Mouse (Mus musculus): ENCODE measurements at regions not wholly inside any gene's neighbourhood (a gene's known extent, or its start where the extent isn't known, plus 50 kb on each side); places are given as distances from the start of the nearest gene placed in this dataset.

DNA sequence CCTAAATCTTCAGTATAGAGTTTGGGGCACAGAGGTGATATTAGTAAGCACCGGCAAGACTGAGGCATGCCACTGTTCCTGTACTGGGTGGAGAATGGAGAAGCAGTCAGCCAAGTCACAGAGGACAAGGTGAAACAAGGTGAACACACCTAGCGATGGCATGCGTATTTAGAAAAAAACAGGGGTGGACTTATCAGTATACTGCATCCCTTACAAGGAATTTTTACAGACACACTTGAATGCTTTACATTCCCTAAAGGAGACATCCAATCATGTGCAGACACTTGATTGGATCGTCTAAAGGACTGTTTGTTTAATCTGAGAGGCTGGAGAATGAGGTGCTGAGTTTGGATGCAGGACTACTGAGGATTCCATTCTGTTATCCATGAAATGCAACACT is 1893.4 kb upstream of the Lrrc6 start:
- ATAC-seq (ENCODE audit: insufficient read depth, low FRiP score, low read depth), result no peak
- no peak overlapping the region for H3K9ac ChIP-seq

DNA sequence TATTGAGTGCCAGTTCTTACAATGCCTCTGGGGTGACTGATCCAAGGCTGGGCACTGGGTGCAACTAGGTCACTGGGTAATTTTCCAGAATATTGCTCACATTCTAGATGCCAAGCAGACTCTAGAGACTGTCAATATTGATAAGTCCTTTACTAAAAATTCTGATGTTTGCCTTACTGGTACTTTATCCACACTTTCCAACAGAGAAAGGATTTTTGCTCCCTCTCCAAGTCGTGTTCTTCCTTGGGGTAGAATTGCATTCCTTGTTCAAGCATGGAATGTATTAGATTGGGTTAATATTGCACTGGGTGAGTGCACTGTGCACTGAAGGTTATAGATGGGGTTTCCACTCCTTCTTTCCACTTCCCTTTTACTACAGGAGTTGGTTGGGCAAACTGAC is 1891.0 kb upstream of the Lrrc6 start:
- ATAC-seq (ENCODE audit: insufficient read depth, low FRiP score, low read depth), result no peak
- Histone ChIP-seq H3K36me3 (no peaks in the 10 kb centered on the region), H3K27me3 (replicated peaks) (no peaks in the 10 kb centered on the region), H3K4me2 (no peak overlapping the region), H3K4me3 (replicated peaks) (no peak overlapping the region), H3K4me1 (no peaks in the 10 kb centered on the region), H3K27ac (no peak overlapping the region), H3K9ac (no peak overlapping the region), H3K9me3 (no peaks in the 10 kb centered on the region)
- WGBS, result 46% methylated on average over 1 of the region's 1 CpGs

More for the DNA sequence above, 1893.4 kb upstream of the Lrrc6 start:
- Histone ChIP-seq H3K9me3 (no peaks in the 10 kb centered on the region), H3K27me3 (replicated peaks) (no peaks in the 10 kb centered on the region), H3K27ac (no peak overlapping the region), H3K4me3 (replicated peaks) (no peak overlapping the region), H3K4me2 (no peak overlapping the region), H3K36me3 (no peaks in the 10 kb centered on the region), H3K4me1 (no peaks in the 10 kb centered on the region)
- 61% methylated on average over 4 of the region's 4 CpGs for WGBS

DNA sequence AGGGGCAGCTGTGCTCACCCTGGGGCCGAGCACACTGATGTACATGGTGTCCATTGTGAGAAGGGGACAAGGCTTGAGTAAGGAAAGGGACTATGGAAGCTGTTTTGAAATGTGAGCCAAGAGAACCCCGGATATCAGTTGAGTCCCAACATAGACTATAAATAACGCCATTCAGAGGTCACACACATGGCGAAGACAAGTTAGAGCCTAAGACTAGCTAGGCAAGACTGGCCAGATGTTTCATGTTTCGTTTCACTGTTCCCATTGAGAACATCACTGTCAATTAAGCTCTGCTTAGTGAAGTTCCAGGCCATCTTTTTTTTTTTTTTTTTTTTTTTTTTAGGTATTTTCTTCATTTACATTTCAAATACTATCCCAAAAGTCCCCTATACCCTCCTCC is 1889.1 kb upstream of the Lrrc6 start:
- Histone ChIP-seq H3K27me3 (replicated peaks) (no peaks in the 10 kb centered on the region), H3K4me2 (no peak overlapping the region), H3K4me3 (replicated peaks) (no peak overlapping the region), H3K9me3 (no peaks in the 10 kb centered on the region), H3K36me3 (no peaks in the 10 kb centered on the region), H3K27ac (no peak overlapping the region), H3K4me1 (no peaks in the 10 kb centered on the region), H3K9ac (no peak overlapping the region)
- 70% methylated on average over 5 of the region's 5 CpGs for WGBS
- ATAC-seq (ENCODE audit: insufficient read depth, low FRiP score, low read depth), result no peak

DNA sequence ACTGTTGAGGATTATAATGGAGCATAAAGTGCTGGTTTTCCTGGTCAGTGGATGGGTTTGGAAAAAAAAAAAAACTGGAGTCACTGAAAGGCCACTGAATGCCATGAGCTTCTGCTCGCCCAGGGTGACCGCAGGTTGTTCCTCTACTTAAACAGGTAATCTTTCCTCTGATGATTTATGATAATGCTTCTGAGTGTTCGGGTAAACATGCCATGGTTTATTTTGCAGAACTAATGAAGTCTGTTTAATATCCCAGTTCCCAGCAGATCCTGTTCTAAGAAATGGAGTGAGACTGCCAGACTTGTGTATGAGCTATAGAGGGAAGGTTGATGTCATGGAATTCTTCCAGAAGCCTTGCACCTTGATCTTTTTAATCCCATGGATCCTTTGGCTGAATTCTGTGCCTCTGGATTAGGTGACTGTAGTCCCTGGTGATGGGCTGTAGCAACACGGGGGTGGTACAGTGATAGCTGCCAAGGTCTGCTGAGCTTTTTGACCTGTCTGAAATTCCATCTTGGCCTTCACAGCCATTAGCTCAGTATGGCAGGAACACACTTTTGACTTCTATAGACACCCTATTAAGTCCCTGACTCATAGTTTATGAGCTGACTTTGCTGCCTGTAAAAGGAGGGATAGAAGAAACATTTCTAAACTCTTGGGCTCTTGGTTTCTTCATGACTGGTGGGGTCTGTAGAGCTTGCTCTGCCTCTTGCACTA is 1886.8 kb upstream of the Lrrc6 start:
- no peaks in the 10 kb centered on the region for H3K36me3 ChIP-seq
- H3K27me3 ChIP-seq (replicated peaks), result no peaks in the 10 kb centered on the region
- H3K4me1 ChIP-seq, result no peaks in the 10 kb centered on the region
- no peak overlapping the region for H3K4me3 ChIP-seq (replicated peaks)
- WGBS, result 61% methylated on average over 4 of the region's 4 CpGs
- no peak overlapping the region for H3K9ac ChIP-seq
- ATAC-seq (ENCODE audit: insufficient read depth, low FRiP score, low read depth), result no peak
- no peak overlapping the region for H3K27ac ChIP-seq
- H3K4me2 ChIP-seq, result no peak overlapping the region
- no peaks in the 10 kb centered on the region for H3K9me3 ChIP-seq

DNA sequence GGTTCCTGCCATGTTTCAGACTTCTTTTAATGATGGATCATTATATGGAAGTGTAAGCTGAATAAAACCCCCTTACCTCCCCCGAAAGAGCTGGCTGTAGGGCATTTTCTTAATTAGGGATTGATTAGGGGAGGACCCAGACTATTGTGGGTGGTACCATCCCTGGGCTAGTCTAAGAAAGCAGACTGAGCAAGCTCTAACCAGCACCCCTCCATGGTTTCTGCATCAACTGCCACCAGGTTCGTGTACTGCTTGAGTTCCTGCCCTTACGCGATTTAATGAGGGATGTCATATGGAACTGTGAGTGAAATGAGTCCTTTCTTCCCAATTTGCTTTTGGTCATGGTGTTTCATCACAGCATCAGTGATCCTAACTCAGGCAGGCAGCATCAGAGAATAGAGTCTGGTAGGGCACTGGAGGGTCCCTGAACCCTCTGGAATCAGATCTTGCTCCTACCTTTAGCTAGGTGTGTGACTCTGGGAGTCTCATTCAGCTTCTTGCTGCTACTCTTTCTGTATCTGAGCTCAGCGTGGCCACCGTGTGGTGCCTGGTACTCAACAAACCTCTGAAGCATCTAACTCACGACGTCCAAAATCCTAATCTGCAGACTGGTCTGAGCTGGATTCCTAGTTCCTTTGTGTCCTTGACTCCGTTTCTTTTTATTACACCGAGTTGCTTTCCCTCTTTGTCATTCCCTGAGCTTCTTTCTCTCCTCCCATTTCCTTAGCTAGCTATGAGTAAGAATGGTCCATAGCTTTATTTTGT is 1884.0 kb upstream of the Lrrc6 start:
- H3K9ac ChIP-seq, result no peak overlapping the region
- no peak for ATAC-seq (ENCODE audit: insufficient read depth, low FRiP score, low read depth)
- H3K9me3 ChIP-seq, result no peaks in the 10 kb centered on the region
- no peaks in the 10 kb centered on the region for H3K36me3 ChIP-seq
- H3K4me2 ChIP-seq, result no peak overlapping the region
- no peak overlapping the region for H3K4me3 ChIP-seq (replicated peaks)
- WGBS, result 63% methylated on average over 10 of the region's 10 CpGs
- H3K4me1 ChIP-seq, result no peaks in the 10 kb centered on the region
- no peaks in the 10 kb centered on the region for H3K27me3 ChIP-seq (replicated peaks)
- no peak overlapping the region for H3K27ac ChIP-seq

DNA sequence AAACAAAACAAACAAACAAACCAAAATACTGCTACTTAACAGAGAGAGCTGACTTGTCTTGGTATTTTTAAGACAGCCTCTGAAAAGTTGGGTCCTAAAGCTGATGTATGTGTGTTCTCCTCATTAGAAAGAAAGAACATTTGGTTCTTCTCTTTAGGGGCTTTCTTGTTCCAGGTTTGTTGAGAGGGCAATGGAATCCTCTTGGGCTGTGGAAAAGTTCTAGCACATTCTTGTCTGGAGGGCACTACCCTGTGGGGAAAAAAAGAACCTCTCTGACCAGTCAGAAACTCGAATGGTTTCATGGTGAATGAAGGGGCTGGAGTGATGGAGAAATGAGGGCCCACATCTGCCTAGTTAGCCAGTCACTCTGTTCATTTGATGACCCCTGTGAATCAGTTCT is 1874.5 kb upstream of the Lrrc6 start:
- WGBS, result 71% methylated on average over 1 of the region's 1 CpGs
- no peaks in the 10 kb centered on the region for H3K9me3 ChIP-seq
- H3K9ac ChIP-seq, result no peak overlapping the region
- no peak overlapping the region for H3K4me2 ChIP-seq
- H3K36me3 ChIP-seq, result no peaks in the 10 kb centered on the region
- no peak overlapping the region for H3K27ac ChIP-seq
- H3K4me3 ChIP-seq (replicated peaks), result no peak overlapping the region
- H3K4me1 ChIP-seq, result no peaks in the 10 kb centered on the region
- no peak for ATAC-seq (ENCODE audit: insufficient read depth, low FRiP score, low read depth)
- no peaks in the 10 kb centered on the region for H3K27me3 ChIP-seq (replicated peaks)

DNA sequence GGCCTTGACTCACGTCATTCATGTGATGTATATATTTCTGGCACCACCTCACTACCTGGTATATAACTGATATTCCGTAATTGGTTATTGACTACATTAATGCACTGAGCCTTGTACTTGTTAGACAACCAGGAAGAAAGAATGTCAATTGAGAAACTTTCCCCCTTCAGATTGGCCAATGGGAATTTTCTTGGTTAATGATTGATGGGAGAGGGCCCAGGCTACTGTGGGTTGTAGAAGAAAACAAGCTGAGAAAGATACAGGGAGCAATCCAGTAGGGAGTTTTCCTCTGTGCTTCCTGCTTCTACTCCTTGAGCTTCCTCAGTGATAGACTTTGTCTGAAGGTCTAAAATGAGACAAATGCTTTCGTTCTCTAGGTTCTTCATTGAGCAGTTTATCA is 1866.1 kb upstream of the Lrrc6 start:
- H3K9ac ChIP-seq, result no peak overlapping the region
- no peaks in the 10 kb centered on the region for H3K36me3 ChIP-seq
- no peak overlapping the region for H3K27ac ChIP-seq
- ATAC-seq (ENCODE audit: insufficient read depth, low FRiP score, low read depth), result no peak
- no peak overlapping the region for H3K4me3 ChIP-seq (replicated peaks)
- WGBS, result 69% methylated on average over 3 of the region's 3 CpGs
- H3K4me2 ChIP-seq, result no peak overlapping the region
- H3K9me3 ChIP-seq, result no peaks in the 10 kb centered on the region
- no peaks in the 10 kb centered on the region for H3K27me3 ChIP-seq (replicated peaks)
- no peaks in the 10 kb centered on the region for H3K4me1 ChIP-seq

DNA sequence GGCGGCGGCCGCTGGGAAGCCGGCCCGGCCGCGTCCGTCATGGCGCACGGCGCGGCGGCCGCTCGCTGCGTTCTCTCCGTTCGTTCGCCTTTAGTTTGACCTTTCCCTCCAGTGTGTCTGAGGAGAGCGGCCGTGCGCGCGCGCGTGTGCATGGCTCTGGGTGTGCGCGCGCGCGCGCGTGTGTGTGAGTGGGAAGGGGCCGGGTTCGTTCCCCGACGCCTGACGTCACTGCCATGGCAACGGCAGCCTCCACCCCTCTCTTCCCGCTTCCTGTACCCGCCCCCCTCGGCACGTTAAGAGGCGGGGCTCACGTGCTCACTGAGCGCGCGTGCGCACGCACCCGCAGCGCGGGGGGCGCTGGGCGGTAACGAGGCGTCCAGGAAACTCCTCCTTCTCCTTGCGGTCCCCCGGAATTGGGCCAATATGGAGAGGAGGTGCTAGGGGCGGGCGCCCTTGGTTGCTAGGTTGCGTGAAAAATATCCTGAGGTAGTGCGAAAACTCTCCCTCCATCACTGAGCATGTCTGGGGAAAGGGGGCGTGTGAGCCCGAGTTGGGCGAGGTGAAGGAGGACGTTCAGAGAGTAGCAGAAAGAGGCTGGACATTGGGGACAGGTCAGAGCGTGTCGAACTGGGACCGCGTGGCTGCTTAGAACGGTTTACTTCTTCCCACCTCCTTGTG is 1862.5 kb upstream of the Lrrc6 start:
- under 1% methylated on average over 57 of the region's 72 CpGs for WGBS
- peak overlapping the region; percentile 82 for H3K9ac ChIP-seq
- H3K27me3 ChIP-seq (replicated peaks), result no peaks in the 10 kb centered on the region
- H3K36me3 ChIP-seq, result no peaks in the 10 kb centered on the region
- peak overlapping the region; percentile 92 for H3K4me3 ChIP-seq (replicated peaks)
- peak overlapping the region; percentile 74 for H3K4me2 ChIP-seq
- peaks cover 7% of the 10 kb centered on the region; the same call in 1 of the 2 replicates for H3K4me1 ChIP-seq
- peak overlapping the region; percentile 95 for H3K27ac ChIP-seq
- no peaks in the 10 kb centered on the region for H3K9me3 ChIP-seq
- ATAC-seq (ENCODE audit: insufficient read depth, low FRiP score, low read depth), result peak; percentile 96

DNA sequence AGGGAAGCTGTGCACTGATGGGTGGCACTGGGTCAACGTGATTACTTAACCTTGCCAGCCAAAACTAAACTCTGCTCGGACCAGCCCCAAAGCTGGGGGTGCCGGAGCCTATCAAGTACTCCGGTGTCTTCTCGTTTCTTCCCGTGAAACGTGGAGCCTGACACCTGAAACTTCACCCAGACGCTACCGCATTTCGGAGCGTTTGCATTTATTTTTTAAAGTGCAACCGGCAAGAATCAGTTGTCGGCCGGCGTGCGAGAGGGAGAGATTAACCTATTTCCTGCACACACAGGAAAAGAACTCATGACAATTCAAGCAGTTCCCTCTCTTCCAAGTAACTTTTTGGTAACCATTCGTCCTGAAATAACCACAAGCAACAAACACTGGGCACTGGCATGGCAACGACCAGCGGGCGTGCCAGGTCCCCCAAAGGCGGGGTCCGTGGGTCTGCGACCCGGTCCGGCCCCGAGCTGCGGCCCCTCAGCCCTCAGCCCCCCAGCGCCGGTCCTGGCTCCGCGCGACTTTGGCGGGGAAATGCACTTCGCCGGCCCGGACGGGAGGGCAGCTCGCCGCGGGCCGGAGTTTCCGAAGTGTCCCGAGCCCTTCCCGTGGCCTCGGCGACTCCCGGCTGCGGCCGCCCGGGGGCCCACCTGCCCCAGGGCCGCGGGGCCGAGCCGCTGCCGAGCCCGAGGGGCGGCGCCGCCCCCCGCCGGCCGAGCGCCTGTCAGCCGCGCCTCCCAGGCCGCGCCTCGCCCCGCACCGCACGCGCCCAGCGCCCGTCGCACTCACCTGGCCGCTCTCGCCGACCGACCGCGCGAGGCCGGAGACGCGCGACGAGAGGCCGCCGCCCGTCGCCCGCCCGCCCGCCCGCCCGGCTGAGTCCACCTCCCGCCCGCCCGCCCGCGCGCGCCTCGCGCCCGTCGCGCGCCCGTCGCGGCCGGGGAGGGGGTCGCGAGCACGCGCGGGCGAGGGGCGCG is 1861.7 kb upstream of the Lrrc6 start:
- H3K27me3 ChIP-seq (replicated peaks), result no peaks in the 10 kb centered on the region
- H3K4me2 ChIP-seq, result peak overlapping the region; percentile 74
- H3K4me3 ChIP-seq (replicated peaks), result peak overlapping the region; percentile 92
- H3K9ac ChIP-seq, result peak overlapping the region; percentile 82
- WGBS, result under 1% methylated on average over 72 of the region's 121 CpGs
- no peaks in the 10 kb centered on the region for H3K9me3 ChIP-seq
- no peaks in the 10 kb centered on the region for H3K36me3 ChIP-seq
- peak; percentile 45 for ATAC-seq (ENCODE audit: insufficient read depth, low FRiP score, low read depth)
- peak overlapping the region; percentile 95 for H3K27ac ChIP-seq
- peaks cover 7% of the 10 kb centered on the region; the same call in 1 of the 2 replicates for H3K4me1 ChIP-seq

DNA sequence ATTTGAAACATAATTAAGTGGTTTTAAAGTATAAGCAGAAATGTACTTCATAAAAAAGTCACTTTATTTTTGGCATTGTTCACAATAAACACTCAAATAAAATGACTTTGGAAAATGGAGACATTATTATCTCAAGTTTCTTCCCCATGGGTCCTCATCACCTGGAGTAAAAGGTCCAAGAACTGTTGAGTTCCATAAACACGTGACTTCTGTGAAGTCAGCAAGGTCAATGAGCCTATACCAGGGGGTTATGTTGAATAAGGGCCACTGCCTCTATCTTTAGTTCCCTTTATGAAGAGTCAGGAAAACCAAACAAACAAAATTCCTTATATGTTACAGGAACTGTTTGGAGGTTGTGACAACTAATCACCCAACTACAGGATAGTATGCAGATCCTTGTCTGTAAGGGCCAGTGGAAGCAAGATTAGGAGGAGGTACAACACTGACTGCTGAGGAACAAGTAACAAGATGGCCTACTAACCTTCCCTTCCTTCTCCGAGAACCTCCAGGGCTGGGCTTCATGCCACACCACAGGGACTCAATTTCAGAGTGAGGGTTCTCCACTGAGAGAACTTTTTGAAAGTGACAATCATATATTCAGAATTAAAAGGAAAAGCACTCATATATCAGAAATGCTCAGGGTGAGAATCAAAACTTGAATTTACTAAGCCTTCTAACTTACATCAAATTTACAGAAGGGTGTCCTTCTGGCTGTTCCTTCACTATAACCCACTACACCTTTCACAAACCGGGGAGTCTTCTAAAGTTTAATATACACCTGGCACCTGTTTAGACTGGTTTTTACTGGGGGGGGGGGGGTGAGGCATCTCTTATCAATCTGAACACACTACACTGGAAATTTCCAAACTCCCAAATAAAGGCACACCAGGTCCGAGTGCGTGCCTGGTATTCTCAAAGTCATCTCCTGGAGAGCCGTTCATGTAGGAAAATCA is 1860.5 kb upstream of the Lrrc6 start:
- Histone ChIP-seq H3K4me2 (peak overlapping the region; percentile 74), H3K4me1 (peaks cover 7% of the 10 kb centered on the region; the same call in 1 of the 2 replicates), H3K4me3 (replicated peaks) (peak overlapping the region; percentile 92), H3K36me3 (no peaks in the 10 kb centered on the region), H3K9ac (0 out of 2 replicates have a peak overlapping the region, but pooled peaks have one; percentile 82), H3K27me3 (replicated peaks) (no peaks in the 10 kb centered on the region), H3K9me3 (no peaks in the 10 kb centered on the region), H3K27ac (no peak overlapping the region)
- WGBS, result 31% methylated on average over 6 of the region's 6 CpGs
- ATAC-seq (ENCODE audit: insufficient read depth, low FRiP score, low read depth), result no peak
